ENCODE assay signal across 11 mouse cellular contexts in the genomic region with DNA sequence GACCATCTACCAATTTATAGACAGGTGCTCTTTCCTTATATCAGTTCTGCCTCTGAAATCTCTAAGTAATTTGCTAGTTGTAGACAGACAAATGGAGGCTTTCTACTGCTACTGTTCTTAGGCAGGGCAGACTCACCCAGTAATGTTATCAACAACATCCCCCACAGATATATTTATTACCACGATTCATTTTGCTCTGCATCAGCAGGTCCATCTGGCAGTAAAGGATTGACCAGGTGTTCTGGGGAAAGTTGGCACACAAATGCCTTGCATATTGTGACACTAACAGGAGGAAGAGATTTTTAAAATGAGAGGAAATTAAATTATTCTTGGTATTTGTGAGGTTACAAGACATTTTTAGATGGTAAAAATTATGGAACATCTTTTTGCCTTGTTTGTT.
DNase-seq lines count a peak whose midpoint lies in the region.
"Had no signal": no experiment of that assay in that cellular context is flagged by ENCODE, and none has a peak within 500 bp of the region (broad histone marks: within the 10 kb centered on the region; RNA-seq: fewer than 3 reads in every experiment).

No protein-coding gene starts in this region.

- DNase-seq in right cerebral cortex, adult 2 months (ENCODE audit: low spot score in 2 of 2), result peak; percentile 35 to 44
- no peak for DNase-seq in right cerebral cortex, postnatal 14 days
- peak; percentile 84 for DNase-seq in cerebellum, adult 9-11 months
- DNase-seq in layer of hippocampus, adult 9-10 months (ENCODE audit: low spot score), result peak; percentile 70
- DNase-seq in telencephalon, adult 2 months (ENCODE audit: low read depth, low spot score), result peak; percentile 55
- DNase-seq in lung, postnatal 25 days (ENCODE audit: low spot score), result no peak
- no peak for DNase-seq in retina, embryonic 14.5 days (ENCODE audit: low spot score)
- DNase-seq in adrenal gland, adult 18-20 months (ENCODE audit: low spot score in 2 of 2), result no peak
- DNase-seq: adrenal gland, adult 2 months; heart, adult 11 months; kidney, postnatal 14 days had no signal

Comparison
In these comparisons a context has a peak if more than half of its experiments do, and no peak if none do; other contexts are left out.
1. DNase-seq: peak in right cerebral cortex, adult 2 months (2 of 2), cerebellum, adult 9-11 months (single experiment), layer of hippocampus, adult 9-10 months (single experiment) and telencephalon, adult 2 months (single experiment); none in right cerebral cortex, postnatal 14 days (single experiment), lung, postnatal 25 days (single experiment), retina, embryonic 14.5 days (single experiment) and adrenal gland, adult 18-20 months (0 of 2).